Mouse (Mus musculus) spleen, adult 2 months (tissue): ENCODE measurements around the gene Pex7. TPM values are rescaled to one million over a fixed set of nuclear protein-coding genes. Genes with fewer than 3 reads are reported as not detected.

ENCODE experiments used
- DNase-seq, 2 experiments: peaks; one replicate each; pipeline versions ENCODE4 v3.0.0 to v3.0.0-alpha.2; 2012 to 2021; ENCODE audit warnings: low spot score in 2 of 2, low read depth in 1 of 2
- H3K27ac ChIP-seq: fragments of 200-500 bp; 2 replicates; pipeline ENCODE4 v1.5.1; 2012; ENCODE audit warnings: low read length, inconsistent platforms; ENCODE audit not compliant: insufficient read depth
- H3K27me3 ChIP-seq: fragments of 200-500 bp; 2 replicates; pipeline ENCODE4 v1.6.1; 2012; ENCODE audit warnings: mild to moderate bottlenecking, moderate library complexity, low read length, inconsistent platforms; ENCODE audit not compliant: control insufficient read depth, insufficient read depth
- H3K36me3 ChIP-seq: fragments of 200-500 bp; 2 replicates; pipeline ENCODE4 v1.6.1; 2012; ENCODE audit warnings: mild to moderate bottlenecking, low read length, inconsistent platforms; ENCODE audit not compliant: control insufficient read depth, insufficient read depth
- H3K4me1 ChIP-seq: fragments of 200-500 bp; 2 replicates; pipeline ENCODE4 v1.6.1; 2011; ENCODE audit warnings: inconsistent platforms; ENCODE audit not compliant: control insufficient read depth, insufficient read depth, insufficient read length
- H3K4me3 ChIP-seq: fragments of 200-500 bp; 2 replicates; pipeline ENCODE4 v1.5.1; 2011; ENCODE audit warnings: mild to moderate bottlenecking, inconsistent platforms; ENCODE audit not compliant: insufficient read depth, insufficient read length; ENCODE audit errors: extremely low read depth
- CTCF ChIP-seq: fragments of 200-500 bp; IDR thresholded peaks from 2 replicates; pipeline ENCODE4 v1.5.1; 2011; ENCODE audit warnings: mild to moderate bottlenecking, inconsistent platforms; ENCODE audit not compliant: insufficient read depth, insufficient read length, insufficient replicate concordance; ENCODE audit errors: extremely low read depth
- POLR2A ChIP-seq: fragments of 200-500 bp; IDR thresholded peaks from 2 replicates; pipeline ENCODE4 v1.6.1; 2011; ENCODE audit warnings: low read depth, low read length, inconsistent platforms
- WGBS: fragments of 180-500 bp; shearing (Covaris S2); methylation state at CpG from one replicate; pipeline ENCODE4 v1.1.7; 2018; 5-methylcytosine and 5-hydroxymethylcytosine counted together
- polyA plus RNA-seq: library from polyadenylated mRNA; depleted of rRNA; stranded (reverse); fragments of >200 nt; gene quantifications from 2 replicates; pipeline ENCODE4 v1.2.3, GENCODE M21; 2012; rRNA removed

Pex7 gene
- polyA plus RNA-seq = 14.9 and 22.5 TPM in 2 replicates

- Histone ChIP-seq H3K27ac (peak within 1 kb of the TSS; percentile 100), H3K27me3 (no peaks in the 10 kb centered on the region), H3K4me3 (peak within 1 kb of the TSS; percentile 91), H3K4me1 (no peaks in the 10 kb centered on the region), H3K36me3 (no peaks in the 10 kb centered on the region; the same call in 1 of the 2 replicates)
- WGBS = under 1% methylated on average over 60 of the region's 60 CpGs
- peak; percentile 93 for TF ChIP-seq CTCF
- peak; percentile 30; the same call in 1 of the 2 replicates for TF ChIP-seq POLR2A
- peak; percentile 83 to 90 for DNase-seq
Observed at GRCm38 (mm10) chr10:19907246-19907804, at the start of gene Pex7. Gene Pex7 (minus strand): TSS chr10:19907689.

- no peaks in the 10 kb centered on the region for H3K36me3 ChIP-seq
- H3K27me3 ChIP-seq = no peaks in the 10 kb centered on the region
- TF ChIP-seq POLR2A (no peak), CTCF (no peak)
- H3K4me1 ChIP-seq = peaks cover 25% of the 10 kb centered on the region
- no peak overlapping the region for H3K4me3 ChIP-seq
- H3K27ac ChIP-seq = no peak overlapping the region
- DNase-seq = no peak
- 76% methylated on average over 6 of the region's 6 CpGs for WGBS
Observed at GRCm38 (mm10) chr10:19956745-19957144, 49.3 kb upstream of the Pex7 start.

DNA sequence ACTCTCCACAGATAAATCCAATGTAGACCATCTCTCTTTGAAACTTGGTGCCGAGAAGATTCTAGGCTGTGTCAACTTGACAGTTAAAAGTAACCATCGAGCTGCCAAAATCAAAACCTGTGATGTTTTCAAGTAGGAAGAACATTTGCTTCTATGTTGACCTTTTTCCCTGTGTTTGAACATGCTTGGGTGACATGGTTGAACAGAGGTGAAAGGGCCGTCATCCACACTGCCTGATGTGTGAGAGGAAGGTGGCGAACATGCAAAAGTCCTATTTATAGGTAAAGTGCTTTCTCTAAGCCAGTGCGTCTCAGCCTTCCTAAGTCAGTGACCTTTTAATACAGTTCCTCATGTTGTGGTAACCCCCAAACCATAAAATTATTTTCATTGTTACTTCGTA lies 48.3 kb upstream of the Pex7 start:
- WGBS = 60% methylated on average over 6 of the region's 6 CpGs
- H3K27ac ChIP-seq = no peak overlapping the region
- no peaks in the 10 kb centered on the region for H3K36me3 ChIP-seq
- DNase-seq = no peak
- no peaks in the 10 kb centered on the region for H3K27me3 ChIP-seq
- no peak for TF ChIP-seq POLR2A
- no peak for TF ChIP-seq CTCF
- no peak overlapping the region for H3K4me3 ChIP-seq
- H3K4me1 ChIP-seq = peaks cover 23% of the 10 kb centered on the region

GRCm38 (mm10) chr10:19954572-19954971 lies 47.1 kb upstream of the Pex7 start:
- no peak for DNase-seq
- Histone ChIP-seq H3K27ac (no peak overlapping the region), H3K4me3 (no peak overlapping the region), H3K27me3 (no peaks in the 10 kb centered on the region), H3K36me3 (no peaks in the 10 kb centered on the region), H3K4me1 (peaks cover 23% of the 10 kb centered on the region)
- TF ChIP-seq POLR2A (no peak), CTCF (no peak)
- 80% methylated on average over 3 of the region's 3 CpGs for WGBS

- DNase-seq = peak in 1 of 2 experiments; percentile 47
- WGBS = 78% methylated on average over 11 of the region's 11 CpGs
Observed at GRCm38 (mm10) chr10:19953032-19953761, 45.7 kb upstream of the Pex7 start.

DNA sequence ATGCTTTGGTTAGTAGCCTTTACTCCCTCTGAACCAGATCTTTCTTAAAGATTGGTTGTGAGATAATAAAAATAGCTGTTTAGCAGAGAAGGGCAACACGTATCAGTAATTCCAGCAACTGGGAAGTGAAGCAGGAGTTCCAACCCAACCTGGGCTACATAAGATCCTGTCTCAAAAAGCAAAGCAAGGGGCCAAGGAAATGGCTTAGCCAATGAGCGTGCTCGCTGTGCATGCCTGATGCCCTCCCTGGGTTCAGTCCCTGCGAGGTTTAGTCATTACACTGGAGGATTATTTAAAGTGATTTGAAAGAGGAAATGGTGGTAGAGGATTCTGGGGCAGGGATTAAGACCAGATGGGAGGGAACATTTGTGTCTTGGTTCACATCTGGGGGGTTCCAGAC lies 41.6 kb upstream of the Pex7 start:
- Histone ChIP-seq H3K4me1 (peaks cover 11% of the 10 kb centered on the region; the same call in 1 of the 2 replicates), H3K36me3 (no peaks in the 10 kb centered on the region), H3K27ac (no peak overlapping the region), H3K27me3 (no peaks in the 10 kb centered on the region), H3K4me3 (no peak overlapping the region)
- 63% methylated on average over 4 of the region's 4 CpGs for WGBS
- no peak for TF ChIP-seq POLR2A
- TF ChIP-seq CTCF = no peak
- no peak for DNase-seq

More at GRCm38 (mm10) chr10:19953032-19953761, 45.7 kb upstream of the Pex7 start:
- Histone ChIP-seq H3K4me1 (peaks cover 26% of the 10 kb centered on the region), H3K36me3 (no peaks in the 10 kb centered on the region), H3K27me3 (no peaks in the 10 kb centered on the region), H3K27ac (no peak overlapping the region), H3K4me3 (no peak overlapping the region)
- no peak for TF ChIP-seq CTCF
- TF ChIP-seq POLR2A = no peak

DNA sequence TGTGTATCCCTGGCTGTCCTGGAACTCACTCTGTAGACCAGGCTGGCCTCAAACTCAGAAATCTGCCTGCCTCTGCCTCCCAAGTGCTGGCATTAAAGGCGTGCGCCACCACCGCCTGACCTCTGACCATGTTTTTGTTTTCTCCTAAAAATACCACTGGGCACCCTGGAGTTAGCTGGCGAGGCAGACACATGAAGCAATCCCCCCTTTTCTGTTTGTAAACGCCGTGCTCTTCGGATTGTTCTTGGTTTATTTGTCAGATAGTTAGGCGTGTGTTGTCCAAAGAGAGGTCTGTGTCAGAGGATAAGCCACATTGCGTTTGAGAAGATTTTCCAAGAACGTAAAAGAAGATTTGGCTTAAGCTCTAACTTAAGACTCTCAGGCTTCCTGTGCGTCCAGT lies 40.9 kb upstream of the Pex7 start:
- H3K36me3 ChIP-seq = no peaks in the 10 kb centered on the region
- H3K4me1 ChIP-seq = peaks cover 6% of the 10 kb centered on the region; the same call in 1 of the 2 replicates
- H3K4me3 ChIP-seq = no peak overlapping the region
- DNase-seq = no peak
- WGBS = 95% methylated on average over 11 of the region's 11 CpGs
- H3K27ac ChIP-seq = no peak overlapping the region
- TF ChIP-seq POLR2A (no peak), CTCF (no peak)
- H3K27me3 ChIP-seq = no peaks in the 10 kb centered on the region
